Mouse (Mus musculus): ENCODE measurements around the gene Fbxo27. TPM values are rescaled to one million over a fixed set of nuclear protein-coding genes. Genes with fewer than 3 reads are reported as not detected.

The Fbxo27 gene
- polyA plus RNA-seq, 1 experiment from 2014 or later = 4.3 TPM

DNA sequence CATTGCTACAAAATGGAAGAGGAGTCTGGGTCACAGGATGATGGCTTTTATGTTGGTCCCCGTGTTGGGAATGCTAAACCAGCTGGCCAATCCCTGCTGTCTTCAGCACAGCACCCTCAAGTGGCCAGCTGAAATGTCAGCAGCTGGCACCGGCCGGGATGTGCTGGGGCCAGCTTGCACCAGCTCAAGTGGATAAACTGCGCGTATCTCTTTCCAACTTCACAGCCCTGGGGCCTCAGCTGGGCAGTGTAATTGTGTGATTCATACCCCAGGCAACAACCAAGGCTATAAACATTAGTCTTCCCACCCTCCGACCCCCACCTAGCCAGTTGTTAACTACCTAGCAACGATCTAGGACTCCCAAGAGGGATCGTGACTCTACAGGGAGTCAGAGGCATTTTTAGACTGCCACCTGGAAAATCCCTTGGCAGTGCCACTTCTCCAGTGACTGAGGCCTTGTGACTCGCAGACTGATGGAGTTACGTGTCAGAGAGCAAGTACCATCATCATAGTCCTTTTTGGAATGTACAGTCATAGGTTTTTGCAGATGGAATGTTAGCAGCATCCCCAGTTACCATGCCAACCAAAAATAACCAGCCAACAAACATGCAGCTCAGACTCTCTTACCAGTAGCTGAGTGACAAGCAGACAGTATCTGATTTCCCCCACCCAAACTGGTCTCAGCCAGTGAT is 35.1 kb downstream of the Fbxo27 start:
- ATAC-seq (no peak), DNase-seq (ENCODE audit: low spot score) (no peak)
- Histone ChIP-seq H3K9ac (ENCODE audit: low read length) (no peak overlapping the region), H3K9me3 (replicated peaks; ENCODE audit: control insufficient read depth, low read length) (no peaks in the 10 kb centered on the region), H3K27me3 (replicated peaks; ENCODE audit: control insufficient read depth, insufficient read depth, low read length) (no peaks in the 10 kb centered on the region), H3K27ac (ENCODE audit: low read depth, low read length) (no peak overlapping the region), H3K4me3 (ENCODE audit: low read depth, low read length) (no peak overlapping the region), H3K36me3 (ENCODE audit: control insufficient read depth, insufficient read depth, low read length) (no peaks in the 10 kb centered on the region), H3K4me2 (ENCODE audit: low read length) (no peak overlapping the region), H3K4me1 (ENCODE audit: control insufficient read depth, insufficient read depth, low read length) (no peaks in the 10 kb centered on the region)
- 62% methylated on average over 10 of the region's 10 CpGs for WGBS

DNA sequence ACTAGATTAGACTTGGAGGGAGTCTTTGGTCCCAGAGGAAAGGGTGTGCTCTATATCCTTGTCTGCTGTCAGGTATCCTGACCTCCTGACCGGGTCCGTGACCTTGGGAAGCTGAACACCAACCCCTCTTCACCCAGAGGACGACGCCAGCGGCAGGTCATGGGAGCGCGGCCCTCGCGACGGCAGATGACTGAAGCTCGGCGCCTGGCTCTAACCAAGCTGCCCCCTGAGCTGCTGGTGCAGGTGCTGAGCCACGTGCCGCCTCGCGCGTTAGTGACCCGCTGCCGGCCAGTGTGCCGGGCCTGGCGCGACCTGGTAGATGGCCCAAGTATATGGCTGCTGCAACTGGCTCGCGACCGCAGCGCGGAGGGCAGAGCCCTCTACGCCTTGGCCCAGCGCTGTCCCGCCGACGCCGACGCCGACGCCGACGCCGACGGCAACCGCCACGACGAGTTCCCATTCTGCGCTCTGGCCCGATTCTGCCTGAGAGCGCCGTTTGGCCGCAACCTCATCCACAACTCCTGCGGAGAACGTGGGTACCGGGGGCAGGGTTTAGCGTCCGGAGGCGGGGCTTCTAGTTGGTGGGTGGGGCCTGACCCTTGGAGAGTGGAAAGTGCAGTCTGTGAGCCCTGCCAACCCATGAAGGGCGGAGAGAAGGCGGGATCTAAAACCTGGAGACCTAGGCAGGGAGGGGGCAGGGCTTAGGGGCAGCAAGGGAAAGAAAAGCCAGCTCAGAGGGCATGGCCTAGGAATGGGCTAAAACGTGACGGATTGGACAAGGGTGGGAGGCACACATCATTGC is 39.9 kb downstream of the Fbxo27 start:
- Histone ChIP-seq H3K9ac (ENCODE audit: low read length) (peak overlapping the region; percentile 54), H3K9me3 (replicated peaks; ENCODE audit: control insufficient read depth, low read length) (no peaks in the 10 kb centered on the region), H3K4me3 (ENCODE audit: low read depth, low read length) (peak overlapping the region; percentile 41), H3K27ac (ENCODE audit: low read depth, low read length) (no peak overlapping the region), H3K4me2 (ENCODE audit: low read length) (peak overlapping the region; percentile 64), H3K4me1 (ENCODE audit: control insufficient read depth, insufficient read depth, low read length) (no peaks in the 10 kb centered on the region; the same call in 1 of the 2 replicates), H3K36me3 (ENCODE audit: control insufficient read depth, insufficient read depth, low read length) (peaks cover 7% of the 10 kb centered on the region; the same call in 1 of the 2 replicates), H3K27me3 (replicated peaks; ENCODE audit: control insufficient read depth, insufficient read depth, low read length) (no peaks in the 10 kb centered on the region)
- peak; percentile 88 for ATAC-seq
- peak; percentile 80 for DNase-seq (ENCODE audit: low spot score)
- WGBS = 3% methylated on average over 58 of the region's 58 CpGs

DNA sequence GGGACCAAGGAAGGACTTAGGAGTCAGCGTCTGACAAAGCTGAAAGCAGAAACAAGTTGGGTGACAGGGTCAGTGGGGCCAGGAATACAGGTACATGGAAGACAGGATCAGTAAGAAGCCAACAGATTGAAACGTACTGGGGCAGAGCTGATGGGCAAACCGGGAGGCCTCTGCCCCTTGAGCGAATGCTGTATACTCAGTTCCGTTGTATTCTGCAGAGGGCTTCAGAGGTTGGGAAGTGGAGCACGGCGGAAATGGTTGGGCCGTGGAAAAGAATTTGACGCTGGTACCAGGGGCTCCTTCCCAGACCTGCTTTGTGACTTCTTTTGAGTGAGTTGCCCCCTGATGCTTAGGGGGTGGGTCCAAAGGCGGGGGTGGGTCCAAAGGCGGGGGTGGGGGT is 40.6 kb downstream of the Fbxo27 start:
- 4% methylated on average over 11 of the region's 11 CpGs for WGBS
- peak overlapping the region; percentile 41 for H3K4me3 ChIP-seq (ENCODE audit: low read depth, low read length)
- no peak overlapping the region for H3K27ac ChIP-seq (ENCODE audit: low read depth, low read length)
- no peaks in the 10 kb centered on the region for H3K9me3 ChIP-seq (replicated peaks; ENCODE audit: control insufficient read depth, low read length)
- ATAC-seq = peak; percentile 37
- H3K36me3 ChIP-seq (ENCODE audit: control insufficient read depth, insufficient read depth, low read length) = peaks cover 10% of the 10 kb centered on the region; the same call in 1 of the 2 replicates
- H3K27me3 ChIP-seq (replicated peaks; ENCODE audit: control insufficient read depth, insufficient read depth, low read length) = no peaks in the 10 kb centered on the region
- no peaks in the 10 kb centered on the region; the same call in 1 of the 2 replicates for H3K4me1 ChIP-seq (ENCODE audit: control insufficient read depth, insufficient read depth, low read length)
- peak overlapping the region; percentile 54 for H3K9ac ChIP-seq (ENCODE audit: low read length)
- H3K4me2 ChIP-seq (ENCODE audit: low read length) = peak overlapping the region; percentile 64
- no peak for DNase-seq (ENCODE audit: low spot score)

DNA sequence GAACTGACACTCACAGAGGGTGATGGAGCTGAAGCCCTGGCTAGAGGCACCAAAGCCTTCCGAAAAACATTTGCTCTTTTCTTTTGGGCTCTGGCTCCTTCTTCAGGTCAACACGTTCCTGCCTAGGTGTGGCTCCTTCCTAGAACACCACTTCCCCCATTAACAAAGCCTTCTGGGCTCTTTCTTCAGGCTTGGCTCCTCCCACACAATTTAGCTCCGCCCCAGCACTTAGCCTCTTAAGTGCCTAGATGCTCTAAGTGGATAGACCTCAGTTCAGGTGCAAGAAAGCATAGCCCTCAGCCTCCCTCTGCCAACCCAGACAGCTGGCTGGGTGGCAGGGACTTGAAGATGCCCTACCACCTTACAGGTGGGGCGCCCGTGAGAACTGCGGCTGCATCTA is 43.1 kb downstream of the Fbxo27 start:
- H3K9me3 ChIP-seq (replicated peaks; ENCODE audit: control insufficient read depth, low read length) = no peaks in the 10 kb centered on the region
- H3K4me3 ChIP-seq (ENCODE audit: low read depth, low read length) = no peak overlapping the region
- no peak overlapping the region for H3K9ac ChIP-seq (ENCODE audit: low read length)
- H3K4me2 ChIP-seq (ENCODE audit: low read length) = no peak overlapping the region
- WGBS = 79% methylated on average over 6 of the region's 6 CpGs
- H3K36me3 ChIP-seq (ENCODE audit: control insufficient read depth, insufficient read depth, low read length) = peaks cover 14% of the 10 kb centered on the region; the same call in 1 of the 2 replicates
- DNase-seq (ENCODE audit: low spot score) (no peak), ATAC-seq (no peak)
- no peak overlapping the region for H3K27ac ChIP-seq (ENCODE audit: low read depth, low read length)
- H3K4me1 ChIP-seq (ENCODE audit: control insufficient read depth, insufficient read depth, low read length) = no peaks in the 10 kb centered on the region; the same call in 1 of the 2 replicates
- no peaks in the 10 kb centered on the region for H3K27me3 ChIP-seq (replicated peaks; ENCODE audit: control insufficient read depth, insufficient read depth, low read length)

DNA sequence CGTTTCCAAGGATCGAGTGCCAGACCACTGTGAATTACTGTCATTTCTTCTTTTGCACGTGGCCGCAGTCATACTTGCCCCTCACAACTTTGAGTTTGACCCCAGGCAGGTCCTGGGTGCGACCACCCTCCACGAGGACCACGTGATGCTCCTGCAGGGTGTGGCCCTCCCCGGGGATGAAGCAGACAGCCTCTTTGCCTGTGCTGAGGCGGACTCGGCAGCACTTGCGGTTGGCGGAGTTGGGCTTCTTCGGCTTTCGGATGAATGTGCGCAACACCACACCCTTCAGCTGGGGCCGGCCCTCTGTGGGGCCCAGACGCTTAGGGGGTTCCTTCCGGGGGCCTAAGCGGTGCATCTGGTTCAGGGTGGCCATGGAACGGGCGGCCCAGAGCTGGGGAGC is 47.2 kb downstream of the Fbxo27 start:
- H3K4me3 ChIP-seq (ENCODE audit: low read depth, low read length) = no peak overlapping the region
- H3K36me3 ChIP-seq (ENCODE audit: control insufficient read depth, insufficient read depth, low read length) = peaks cover 15% of the 10 kb centered on the region; the same call in 1 of the 2 replicates
- H3K27me3 ChIP-seq (replicated peaks; ENCODE audit: control insufficient read depth, insufficient read depth, low read length) = no peaks in the 10 kb centered on the region
- ATAC-seq (no peak), DNase-seq (ENCODE audit: low spot score) (no peak)
- H3K4me1 ChIP-seq (ENCODE audit: control insufficient read depth, insufficient read depth, low read length) = peaks cover 9% of the 10 kb centered on the region; the same call in 1 of the 2 replicates
- H3K9me3 ChIP-seq (replicated peaks; ENCODE audit: control insufficient read depth, low read length) = no peaks in the 10 kb centered on the region
- H3K9ac ChIP-seq (ENCODE audit: low read length) = no peak overlapping the region
- H3K4me2 ChIP-seq (ENCODE audit: low read length) = no peak overlapping the region
- no peak overlapping the region for H3K27ac ChIP-seq (ENCODE audit: low read depth, low read length)
- WGBS = 93% methylated on average over 21 of the region's 21 CpGs

DNA sequence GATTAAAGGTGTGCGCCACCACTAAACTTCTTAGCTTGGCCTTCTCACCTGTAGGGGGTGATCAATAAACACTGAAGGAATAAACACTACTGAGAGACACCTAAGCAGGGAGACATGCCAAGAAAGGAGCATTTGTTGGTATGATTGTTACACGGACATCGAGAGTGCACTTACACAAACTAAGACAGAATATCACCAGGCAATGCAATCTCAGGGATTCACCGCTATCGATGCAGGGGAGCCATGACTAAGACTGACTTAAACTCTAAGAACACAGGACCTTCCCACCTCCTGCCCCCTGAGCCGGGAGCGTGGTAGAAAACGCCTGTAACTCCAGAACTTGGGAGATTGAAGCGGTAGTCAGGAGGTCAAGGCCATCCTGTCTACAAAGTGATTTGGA is 48.3 kb downstream of the Fbxo27 start:
- Histone ChIP-seq H3K27ac (ENCODE audit: low read depth, low read length) (no peak overlapping the region), H3K4me1 (ENCODE audit: control insufficient read depth, insufficient read depth, low read length) (peaks cover 9% of the 10 kb centered on the region; the same call in 1 of the 2 replicates), H3K9me3 (replicated peaks; ENCODE audit: control insufficient read depth, low read length) (no peaks in the 10 kb centered on the region), H3K4me3 (ENCODE audit: low read depth, low read length) (peak overlapping the region; percentile 70), H3K9ac (ENCODE audit: low read length) (peak overlapping the region; percentile 86), H3K4me2 (ENCODE audit: low read length) (peak overlapping the region; percentile 69), H3K36me3 (ENCODE audit: control insufficient read depth, insufficient read depth, low read length) (peaks cover 20% of the 10 kb centered on the region), H3K27me3 (replicated peaks; ENCODE audit: control insufficient read depth, insufficient read depth, low read length) (no peaks in the 10 kb centered on the region)
- WGBS = 43% methylated on average over 9 of the region's 9 CpGs
- no peak for DNase-seq (ENCODE audit: low spot score)
- no peak for ATAC-seq

DNA sequence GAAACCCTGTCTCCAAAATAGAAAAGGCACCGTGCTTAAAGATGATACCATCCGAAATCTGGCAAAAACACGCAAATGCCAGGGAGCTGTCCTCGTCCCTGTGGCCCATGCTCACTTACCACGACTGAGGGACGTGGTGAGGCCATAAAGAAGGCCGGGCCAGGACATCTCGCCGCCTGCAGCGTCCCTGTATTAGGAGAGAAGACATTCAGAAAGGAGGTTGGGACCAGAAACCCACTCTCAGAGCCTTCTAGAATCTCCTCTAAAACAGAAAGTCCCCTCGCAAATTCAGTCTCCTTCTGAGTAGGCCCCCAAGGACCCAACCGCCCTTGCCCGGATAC is 48.7 kb downstream of the Fbxo27 start:
- Histone ChIP-seq H3K4me1 (ENCODE audit: control insufficient read depth, insufficient read depth, low read length) (peaks cover 9% of the 10 kb centered on the region; the same call in 1 of the 2 replicates), H3K9me3 (replicated peaks; ENCODE audit: control insufficient read depth, low read length) (no peaks in the 10 kb centered on the region), H3K27ac (ENCODE audit: low read depth, low read length) (0 out of 2 replicates have a peak overlapping the region, but pooled peaks have one; percentile 3), H3K9ac (ENCODE audit: low read length) (peak overlapping the region; percentile 86), H3K4me3 (ENCODE audit: low read depth, low read length) (peak overlapping the region; percentile 70), H3K27me3 (replicated peaks; ENCODE audit: control insufficient read depth, insufficient read depth, low read length) (no peaks in the 10 kb centered on the region), H3K36me3 (ENCODE audit: control insufficient read depth, insufficient read depth, low read length) (peaks cover 23% of the 10 kb centered on the region), H3K4me2 (ENCODE audit: low read length) (peak overlapping the region; percentile 69)
- 1% methylated on average over 13 of the region's 13 CpGs for WGBS
- ATAC-seq (no peak), DNase-seq (ENCODE audit: low spot score) (no peak)

DNA sequence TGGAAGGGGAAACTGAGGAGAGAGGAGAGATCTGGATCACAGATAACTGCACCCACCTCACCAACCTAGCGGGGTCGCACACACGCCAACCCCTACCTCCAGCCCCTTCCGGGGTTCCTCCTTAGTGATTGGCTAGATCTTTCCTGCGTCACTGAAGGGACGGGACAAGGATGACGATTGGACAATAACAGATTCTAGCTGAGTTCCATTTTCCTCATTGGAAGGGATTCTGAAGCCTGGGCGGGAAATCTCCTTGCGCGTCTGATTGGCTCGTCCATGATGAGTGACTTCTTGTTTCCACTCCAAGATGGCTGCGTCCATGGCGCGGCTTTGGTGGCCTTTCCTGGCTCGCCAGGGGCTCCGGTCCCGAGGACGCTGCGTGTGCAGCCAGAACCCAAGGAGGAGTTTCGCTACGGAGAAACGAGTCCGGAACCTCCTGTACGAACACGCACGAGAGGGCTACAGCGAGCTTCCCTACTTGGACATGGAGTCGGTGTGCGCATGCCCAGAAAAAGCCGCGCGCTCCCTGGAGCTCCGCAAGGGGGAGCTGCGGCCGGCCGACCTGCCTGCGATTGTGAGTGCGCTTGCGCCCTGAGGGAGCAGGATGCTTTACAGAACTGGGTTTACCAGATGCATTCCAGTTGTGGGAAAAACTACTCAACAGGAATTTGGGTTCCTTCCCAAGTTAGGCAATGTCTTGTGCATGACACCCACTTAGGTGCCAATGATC is 49.2 kb downstream of the Fbxo27 start, which contains the start of the genes Mrps12 and Sars2:
Gene Mrps12 (minus strand): TSS at position 112 of the 730 bp plus-strand sequence.
Gene Sars2 (plus strand): TSS at position 284 of the 730 bp plus-strand sequence.
- H3K4me2 ChIP-seq (ENCODE audit: low read length) = peak within 1 kb of the TSS; percentile 69
- H3K27me3 ChIP-seq (replicated peaks; ENCODE audit: control insufficient read depth, insufficient read depth, low read length) = no peaks in the 10 kb centered on the region
- H3K36me3 ChIP-seq (ENCODE audit: control insufficient read depth, insufficient read depth, low read length) = peaks cover 28% of the 10 kb centered on the region
- H3K27ac ChIP-seq (ENCODE audit: low read depth, low read length) = peak within 1 kb of the TSS; percentile 78
- peak within 1 kb of the TSS; percentile 70 for H3K4me3 ChIP-seq (ENCODE audit: low read depth, low read length)
- peak; percentile 99 for ATAC-seq
- peaks cover 9% of the 10 kb centered on the region; the same call in 1 of the 2 replicates for H3K4me1 ChIP-seq (ENCODE audit: control insufficient read depth, insufficient read depth, low read length)
- H3K9ac ChIP-seq (ENCODE audit: low read length) = peak within 1 kb of the TSS; percentile 86
- no peaks in the 10 kb centered on the region for H3K9me3 ChIP-seq (replicated peaks; ENCODE audit: control insufficient read depth, low read length)
- under 1% methylated on average over 39 of the region's 39 CpGs for WGBS
- DNase-seq (ENCODE audit: low spot score) = peak; percentile 100

Measured in forebrain, embryonic 14.5 days (tissue).